10 mouse cellular contexts compared by ENCODE assay signal in the genomic region with DNA sequence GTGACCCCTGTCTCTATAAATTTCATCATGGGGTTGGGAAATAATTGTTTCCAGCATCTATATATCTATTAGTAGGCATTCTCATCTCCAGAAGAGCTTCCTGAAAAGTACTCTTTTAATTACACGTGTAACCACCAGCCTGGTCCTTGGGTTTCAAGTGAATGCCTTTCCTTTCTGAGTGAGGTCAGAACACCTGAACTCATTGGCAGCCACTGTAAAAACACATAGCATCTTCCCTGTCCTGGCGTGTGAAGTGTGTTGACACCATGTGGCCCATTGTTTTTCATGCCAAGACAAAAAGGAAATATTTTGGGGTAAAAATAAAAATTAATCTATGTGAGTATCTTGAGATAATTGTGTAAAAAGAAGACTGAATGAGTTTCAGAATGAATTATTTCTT.
A peak's percentile ranks its signal among the peaks of the same experiment; 100 is the strongest.
DNase-seq lines count a peak whose midpoint lies in the region; ATAC-seq and TF ChIP-seq lines count a peak whose summit lies in the region.
"Had no signal": no experiment of that assay in that cellular context is flagged by ENCODE, and none has a peak within 500 bp of the region (broad histone marks: within the 10 kb centered on the region; RNA-seq: fewer than 3 reads in every experiment).

No protein-coding gene starts in this region.

- DNase-seq in layer of hippocampus, adult 2 months (ENCODE audit: low spot score in 2 of 2), result no peak
- no peak for DNase-seq in layer of hippocampus, postnatal 36 days
- DNase-seq in midbrain, embryonic 11.5 days (ENCODE audit: low spot score, missing footprints), result peak; percentile 86
- DNase-seq in spleen, postnatal 4 days (ENCODE audit: low spot score in 2 of 2), result no peak
- no peak for DNase-seq in lung, postnatal 36 days

- peak overlapping the region; percentile 92 for H3K27ac ChIP-seq in layer of hippocampus, adult 2 months
- H3K27ac ChIP-seq in forebrain, embryonic 16.5 days (ENCODE audit: low read length), result peak overlapping the region; percentile 87
- no peak overlapping the region for H3K27ac ChIP-seq in midbrain, embryonic 11.5 days (ENCODE audit: low read depth, low read length)
- H3K27ac ChIP-seq: kidney, postnatal 0 days had no signal

- H3K9ac ChIP-seq in forebrain, embryonic 16.5 days (replicated peaks; ENCODE audit: low read depth, low read length), result no peak overlapping the region
- no peak overlapping the region for H3K9ac ChIP-seq in midbrain, embryonic 11.5 days (ENCODE audit: low read length)
- H3K9ac ChIP-seq: heart, embryonic 13.5 days had no signal

- H3K4me3 ChIP-seq in layer of hippocampus, adult 2 months, result no peak overlapping the region
- H3K4me3 ChIP-seq in forebrain, embryonic 16.5 days (replicated peaks; ENCODE audit: low read length), result no peak overlapping the region
- H3K4me3 ChIP-seq in midbrain, embryonic 11.5 days (ENCODE audit: low read depth, low read length), result no peak overlapping the region
- H3K4me3 ChIP-seq: heart, embryonic 13.5 days had no signal

- H3K27me3 ChIP-seq in forebrain, embryonic 16.5 days (replicated peaks; ENCODE audit: control insufficient read depth, insufficient read depth, low read length), result no peaks in the 10 kb centered on the region
- H3K27me3 ChIP-seq in midbrain, embryonic 11.5 days (ENCODE audit: control insufficient read depth, insufficient read depth, low read length), result no peaks in the 10 kb centered on the region
- H3K27me3 ChIP-seq: heart, embryonic 13.5 days had no signal

- no peak overlapping the region for H3K4me2 ChIP-seq in forebrain, embryonic 16.5 days (ENCODE audit: low read length)
- no peak overlapping the region for H3K4me2 ChIP-seq in midbrain, embryonic 11.5 days
- H3K4me2 ChIP-seq: heart, embryonic 13.5 days had no signal

- H3K36me3 ChIP-seq in forebrain, embryonic 16.5 days (ENCODE audit: control insufficient read depth, insufficient read depth), result no peaks in the 10 kb centered on the region
- no peaks in the 10 kb centered on the region for H3K36me3 ChIP-seq in midbrain, embryonic 11.5 days (ENCODE audit: control insufficient read depth, insufficient read depth, low read length)

- peak; percentile 18; the same call in 1 of the 2 replicates for ATAC-seq in forebrain, embryonic 16.5 days
- 0 out of 2 replicates have a peak, but pooled peaks have one; percentile 44 for ATAC-seq in midbrain, embryonic 11.5 days (ENCODE audit: low FRiP score)
- no peak for ATAC-seq in granulocyte monocyte progenitor cell, adult 5-6 weeks (replicated peaks; ENCODE audit: poor library complexity, severe bottlenecking)
- ATAC-seq in megakaryocyte-erythroid progenitor cell, adult 5-6 weeks (replicated peaks; ENCODE audit: low FRiP score, low TSS enrichment, poor library complexity, severe bottlenecking), result no peak

- TF ChIP-seq CTCF in layer of hippocampus, adult 2 months (conservative IDR thresholded peaks at IDR 0.05), result no peak

- H3K4me1 ChIP-seq in forebrain, embryonic 16.5 days (replicated peaks; ENCODE audit: control insufficient read depth, insufficient read depth, low read length), result peaks cover 32% of the 10 kb centered on the region
- H3K4me1 ChIP-seq in midbrain, embryonic 11.5 days (ENCODE audit: control insufficient read depth, insufficient read depth, low read length), result peaks cover 14% of the 10 kb centered on the region

- WGBS in forebrain, embryonic 16.5 days, result 6% methylated on average over 2 of the region's 2 CpGs
- WGBS in midbrain, embryonic 11.5 days, result 56% methylated on average over 2 of the region's 2 CpGs

- 0 out of 2 replicates have a peak, but pooled peaks cover 4% of the 10 kb centered on the region for H3K9me3 ChIP-seq in forebrain, embryonic 16.5 days (ENCODE audit: control insufficient read depth, low read length)
- H3K9me3 ChIP-seq in midbrain, embryonic 11.5 days (ENCODE audit: control insufficient read depth, low read length), result no peaks in the 10 kb centered on the region

Comparison
In these comparisons a context has a peak if more than half of its experiments do, and no peak if none do; other contexts are left out.
1. ATAC-seq: peak in forebrain, embryonic 16.5 days (single experiment) and midbrain, embryonic 11.5 days (single experiment); none in granulocyte monocyte progenitor cell, adult 5-6 weeks (single experiment) and megakaryocyte-erythroid progenitor cell, adult 5-6 weeks (single experiment).